Mouse (Mus musculus) liver (tissue): Measurements from ENCODE around the gene Ptpn13.

Experiments
- DNase-seq: peaks from one replicate; pipeline ENCODE4 v3.0.0-alpha.2; 2020; ENCODE audit warnings: mixed read lengths

The Ptpn13 gene

DNA sequence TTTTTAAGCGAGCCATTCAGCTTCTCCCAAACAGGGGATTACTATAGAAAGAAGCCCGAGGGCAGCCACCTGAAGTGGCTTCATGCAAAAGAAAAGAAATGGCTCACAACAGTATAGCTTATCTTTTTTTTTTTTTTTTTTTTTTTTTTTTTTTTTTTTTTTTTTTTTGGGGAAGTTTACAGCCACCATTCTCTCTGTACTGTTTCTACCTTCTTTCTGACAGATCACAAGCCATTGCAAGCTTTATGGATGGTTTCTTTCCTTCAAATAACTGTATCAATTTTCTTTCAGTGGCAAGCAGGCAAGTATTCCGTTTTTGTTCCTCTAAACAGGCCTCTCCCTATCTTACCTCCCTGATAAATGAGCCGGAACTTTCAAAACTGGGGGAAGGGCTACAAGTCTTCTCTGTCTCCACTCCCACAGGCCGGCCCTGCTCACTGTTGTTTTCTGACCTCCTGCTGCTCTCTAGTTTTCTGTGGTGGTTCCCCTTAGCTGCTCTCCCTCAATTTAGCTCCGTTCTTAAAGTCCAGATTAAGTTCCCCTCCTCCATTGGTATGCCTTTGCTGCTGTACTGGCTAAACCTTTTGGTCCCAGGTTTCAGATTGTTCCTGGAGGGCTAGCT is 1.6 kb upstream of the Ptpn13 start:
- peak; percentile 38 for DNase-seq

DNA sequence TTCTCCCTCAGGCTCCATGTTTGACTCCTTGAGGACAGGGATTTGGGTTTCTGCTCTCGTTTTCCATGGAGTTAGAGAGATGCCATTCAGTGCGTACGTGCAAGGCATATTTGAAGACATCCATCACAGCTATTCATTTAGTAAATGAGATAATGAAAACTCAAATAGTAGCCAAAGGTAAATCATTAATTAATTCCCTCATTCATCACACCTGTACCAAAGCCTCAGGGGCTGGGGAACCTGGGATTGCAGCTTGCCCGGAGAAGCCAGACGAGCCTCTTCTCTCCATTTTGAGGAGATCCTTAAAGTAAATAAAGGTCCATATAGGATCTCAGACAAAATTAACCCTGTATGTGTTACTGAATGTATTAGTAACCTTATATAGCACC is 1.1 kb upstream of the Ptpn13 start:
- no peak for DNase-seq

DNA sequence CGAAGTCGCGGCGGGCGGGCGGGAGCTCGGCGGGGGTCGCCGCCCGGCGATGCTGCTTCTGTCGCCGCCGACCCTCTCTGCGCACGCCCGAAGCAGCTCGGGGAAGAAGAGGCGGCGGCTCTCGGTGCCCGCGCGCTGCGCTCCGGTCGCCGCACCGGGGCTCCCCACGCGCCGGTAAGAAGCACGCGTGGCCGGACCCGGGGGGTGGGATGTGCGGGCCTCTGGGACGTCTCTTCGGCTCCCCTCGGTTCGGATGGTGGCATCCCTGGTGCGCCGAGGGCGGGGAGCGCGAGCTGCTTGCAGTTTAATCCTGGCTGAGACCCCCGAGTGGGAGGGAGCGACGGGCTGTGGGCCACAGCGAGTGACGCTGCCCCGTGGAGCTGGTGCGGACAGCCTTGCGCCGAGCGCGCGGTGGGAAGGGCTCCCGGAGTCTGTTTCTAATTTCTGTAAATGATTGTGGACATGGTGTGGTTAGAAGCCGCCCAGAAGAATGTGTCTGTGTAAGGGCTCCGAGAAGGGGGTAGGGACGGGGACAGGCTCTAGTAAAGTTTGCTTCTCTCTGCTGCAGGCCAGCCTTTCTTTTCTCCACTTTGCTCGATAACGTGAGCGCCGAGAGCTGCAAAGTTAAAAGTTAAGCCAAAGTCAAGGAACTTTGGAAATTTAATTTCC is 505 bp downstream of the Ptpn13 start:
- DNase-seq, result peak; percentile 12

- DNase-seq, result no peak
Measured at GRCm38 (mm10) chr5:103426250-103426649, 1.3 kb downstream of the Ptpn13 start.

DNA sequence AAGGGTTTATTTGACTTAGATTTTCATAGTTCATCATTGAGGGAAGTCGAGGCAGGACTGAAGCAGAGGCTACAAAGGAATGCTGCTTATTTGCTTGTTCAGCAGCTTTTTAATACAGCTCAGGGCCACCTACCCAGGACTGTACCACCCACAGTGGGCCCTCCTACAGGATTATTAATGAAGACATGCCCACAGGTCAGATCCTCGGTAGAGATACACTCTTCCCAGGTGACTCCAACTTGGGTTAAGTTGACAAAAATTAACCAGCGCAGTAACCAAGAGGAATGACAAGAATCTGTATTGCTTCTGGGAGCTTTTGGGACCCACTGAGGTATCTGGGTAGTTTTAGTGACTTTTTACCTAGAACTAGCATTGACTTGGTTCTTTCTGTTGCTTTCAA is 6.0 kb downstream of the Ptpn13 start:
- DNase-seq, result no peak

- no peak for DNase-seq
Measured at GRCm38 (mm10) chr5:103431479-103431878, 6.5 kb downstream of the Ptpn13 start.

- DNase-seq, result peak; percentile 24
Measured at GRCm38 (mm10) chr5:103436039-103436944, 11.3 kb downstream of the Ptpn13 start.

GRCm38 (mm10) chr5:103437714-103438113 is 12.7 kb downstream of the Ptpn13 start:
- peak; percentile 16 for DNase-seq

GRCm38 (mm10) chr5:103439171-103439570 is 14.2 kb downstream of the Ptpn13 start:
- DNase-seq, result no peak

- no peak for DNase-seq
Measured at GRCm38 (mm10) chr5:103440418-103441276, 15.7 kb downstream of the Ptpn13 start.

GRCm38 (mm10) chr5:103441706-103442105 is 16.7 kb downstream of the Ptpn13 start:
- DNase-seq, result no peak

GRCm38 (mm10) chr5:103442269-103442688 is 17.3 kb downstream of the Ptpn13 start:
- DNase-seq, result no peak

DNA sequence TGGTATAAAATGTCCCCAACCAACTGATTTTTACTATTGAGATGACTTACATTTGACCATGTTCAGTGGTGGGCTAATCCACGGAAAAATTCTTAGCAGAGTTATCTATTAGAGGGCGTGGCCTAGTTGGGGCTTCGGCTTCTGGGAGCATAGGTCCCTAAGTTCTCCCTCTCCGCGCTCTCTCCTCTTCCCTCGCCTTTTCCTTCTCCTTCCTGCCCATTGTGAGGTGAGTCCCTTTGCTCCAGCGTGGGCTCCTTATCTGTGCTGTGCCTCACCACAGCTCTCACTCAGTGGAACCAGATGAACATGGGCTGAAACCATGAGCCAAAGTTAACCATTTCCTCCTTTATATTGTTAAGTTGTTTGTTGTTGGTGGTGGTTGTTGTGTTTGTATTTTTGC is 17.9 kb downstream of the Ptpn13 start:
- no peak for DNase-seq

DNA sequence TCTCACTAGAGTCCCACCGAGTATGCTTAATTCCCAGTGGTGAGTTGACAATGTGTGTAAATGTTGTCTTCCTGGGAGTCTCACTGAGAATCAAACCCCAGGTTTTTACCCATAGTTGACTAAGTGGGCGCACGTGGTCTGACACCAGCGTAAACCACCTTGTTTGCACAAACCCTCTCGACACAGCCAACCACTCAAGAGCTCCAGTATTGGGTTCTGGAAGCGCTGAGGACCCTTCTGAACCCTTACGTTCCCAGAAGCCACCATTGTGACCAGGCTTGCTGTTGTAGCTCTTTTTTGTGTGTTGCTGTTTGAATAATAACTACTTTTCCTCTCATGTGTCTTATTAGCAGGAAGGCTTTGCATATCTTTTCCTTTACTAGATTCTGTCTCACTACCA is 20.4 kb downstream of the Ptpn13 start:
- DNase-seq, result no peak

- DNase-seq, result no peak
Measured at GRCm38 (mm10) chr5:103447806-103448416, 22.9 kb downstream of the Ptpn13 start.

GRCm38 (mm10) chr5:103448470-103448869 is 23.5 kb downstream of the Ptpn13 start:
- no peak for DNase-seq

DNA sequence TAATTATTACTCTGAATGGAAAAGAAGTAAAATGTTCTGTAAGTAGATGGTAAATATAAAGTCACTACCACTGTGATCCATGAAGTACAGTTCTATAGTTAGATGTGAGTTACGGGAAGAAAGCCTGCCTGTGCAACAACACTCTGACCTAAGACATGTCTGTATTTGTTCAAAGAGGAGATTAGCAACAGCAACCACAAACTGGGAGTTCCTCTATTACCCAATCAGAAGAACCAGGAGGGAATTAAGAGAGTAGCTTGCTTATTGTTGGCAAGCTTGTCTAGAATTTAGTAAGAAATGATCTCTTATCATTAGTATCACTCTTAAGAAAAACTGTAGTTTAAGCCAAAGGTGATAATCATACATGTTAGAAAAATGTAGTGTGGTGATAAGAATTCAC is 25.7 kb downstream of the Ptpn13 start:
- DNase-seq, result no peak

DNA sequence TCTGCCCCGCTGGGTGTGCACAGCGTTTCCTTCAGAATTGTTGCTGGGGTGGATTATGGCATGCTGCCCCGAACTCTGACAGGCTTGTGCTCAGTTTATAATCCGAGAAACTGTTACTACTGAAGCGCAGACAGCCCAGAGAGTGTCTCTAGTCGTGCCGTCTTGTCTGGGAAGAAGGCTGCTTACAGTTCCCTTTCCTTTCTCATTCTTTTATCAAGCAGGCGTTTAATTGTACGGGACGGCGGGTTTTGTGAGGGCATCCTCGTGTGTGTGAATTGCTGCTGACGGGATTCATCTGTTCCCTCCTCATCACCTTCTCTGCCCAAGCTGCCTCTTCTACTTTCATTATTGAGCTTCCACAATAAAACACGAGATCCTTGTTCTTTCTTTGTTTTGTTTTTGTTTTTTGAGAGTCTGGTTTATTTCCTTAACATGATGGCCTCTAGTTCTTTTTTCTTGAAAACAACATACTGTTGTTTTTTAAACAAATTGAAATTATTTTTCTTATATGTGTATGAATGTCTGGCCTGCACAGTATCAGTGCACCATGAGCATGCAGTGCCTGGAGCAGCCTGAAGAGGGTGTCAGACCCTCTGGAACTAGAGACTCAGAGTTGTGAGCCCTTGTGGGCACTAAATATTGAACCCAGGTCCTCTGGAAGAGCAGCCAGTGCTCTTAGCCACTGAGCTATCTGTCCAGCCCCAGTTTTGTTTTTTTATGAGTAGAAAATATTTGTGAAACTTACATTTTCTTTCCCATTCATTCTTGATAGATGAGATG is 28.6 kb downstream of the Ptpn13 start:
- DNase-seq, result no peak

DNA sequence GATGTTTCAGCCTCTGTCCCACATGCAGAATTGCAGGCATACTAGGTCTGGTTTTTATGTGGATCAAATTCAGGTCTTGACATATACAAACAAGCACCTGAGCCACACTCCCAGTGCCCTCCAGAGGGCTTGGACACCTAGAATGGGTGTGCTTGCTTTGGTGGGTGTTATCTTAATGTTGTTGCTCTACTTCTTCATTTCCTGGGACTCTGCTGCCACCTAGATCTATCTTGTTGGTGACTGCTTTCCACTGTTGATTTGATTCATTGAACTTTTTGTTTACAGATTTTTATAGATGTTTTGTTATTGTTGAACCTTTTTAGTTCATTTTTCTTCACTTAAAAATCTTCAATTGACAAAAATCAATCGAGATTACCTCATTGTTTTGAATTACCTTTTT is 31.8 kb downstream of the Ptpn13 start:
- no peak for DNase-seq

- no peak for DNase-seq
Measured at GRCm38 (mm10) chr5:103458411-103458810, 33.4 kb downstream of the Ptpn13 start.

GRCm38 (mm10) chr5:103458959-103459675 is 34.1 kb downstream of the Ptpn13 start:
- DNase-seq, result no peak
